In the genomic region with DNA sequence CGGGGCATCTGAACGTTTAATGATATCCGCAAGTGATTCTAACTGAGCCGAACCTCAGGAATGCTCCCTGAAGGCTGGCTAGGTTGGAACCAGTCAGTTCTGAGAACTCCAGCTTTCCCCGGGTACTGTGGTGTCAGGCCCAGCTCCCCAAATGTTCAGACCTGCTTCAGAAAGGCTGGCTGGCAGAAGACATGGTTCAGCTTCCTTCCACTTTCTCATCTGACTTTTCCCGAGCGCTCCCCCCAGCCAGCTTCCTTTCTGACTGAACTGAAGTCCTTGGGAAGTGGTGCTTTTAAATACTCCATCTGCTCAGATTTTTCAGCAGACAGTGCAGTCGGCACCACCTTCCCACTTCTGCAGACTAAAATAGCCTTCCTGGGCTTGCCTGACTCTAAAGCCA, we compare ENCODE assay signal across 14 mouse cellular contexts. TPM values are rescaled to one million over a fixed set of nuclear protein-coding genes. Genes with fewer than 3 reads are reported as not detected.
DNase-seq lines count a peak whose midpoint lies in the region; TF ChIP-seq lines count a peak whose summit lies in the region.
"Had no signal": no experiment of that assay in that cellular context is flagged by ENCODE, and none has a peak within 500 bp of the region (broad histone marks: within the 10 kb centered on the region; RNA-seq: fewer than 3 reads in every experiment).

No protein-coding gene starts in this region.

- DNase-seq in kidney, postnatal 10 days: peak; percentile 38
- DNase-seq in kidney, adult 8-10 months: no peak
- peak; percentile 81 to 82 for DNase-seq in frontal cortex, adult 2 months (ENCODE audit: extremely low spot score in 1 of 2, low spot score in 1 of 2)
- peak; percentile 54 to 59 for DNase-seq in left cerebral cortex, adult 2 months (ENCODE audit: extremely low spot score in 1 of 2, low spot score in 2 of 2)
- peak; percentile 62 for DNase-seq in lung, postnatal 36 days
- no peak for DNase-seq in urinary bladder, postnatal 4 days (ENCODE audit: low spot score in 2 of 2)
- no peak for DNase-seq in thymus, postnatal 14 days
- no peak for DNase-seq in cerebellum, postnatal 10 days
- DNase-seq: adrenal gland, adult 8-10 months; cerebellum, adult 11 months; embryo, embryonic 11 days; liver; thymus, postnatal 36 days had no signal

- no peak overlapping the region for H3K4me3 ChIP-seq in left cerebral cortex, adult 2 months
- H3K4me3 ChIP-seq: forebrain, embryonic 13.5 days had no signal

- H3K27ac ChIP-seq in left cerebral cortex, adult 2 months: peak overlapping the region; percentile 76
- H3K27ac ChIP-seq: forebrain, embryonic 13.5 days had no signal

- intact Hi-C loops in left cerebral cortex, adult 2 months (cut with DNase I): no loop called here

- no peak for TF ChIP-seq CTCF in left cerebral cortex, adult 2 months (IDR thresholded peaks at IDR 0.05)

RNA-seq across cellular contexts. Expression of gene Sh3rf1, which starts 6.2 kb away (rescaled TPM):
- 15.8 and 19.4 TPM in 2 replicates for polyA plus RNA-seq in frontal cortex, adult 2 months (2012; rRNA removed)
- 10 to 100 TPM; 37.5 to 40.7 TPM for total RNA-seq in left cerebral cortex, adult 2 months (2021)

Comparison
In these comparisons a context has a peak if more than half of its experiments do, and no peak if none do; other contexts are left out.
1. DNase-seq: peak in kidney, postnatal 10 days (single experiment), frontal cortex, adult 2 months (2 of 2), left cerebral cortex, adult 2 months (2 of 2) and lung, postnatal 36 days (single experiment); none in kidney, adult 8-10 months (0 of 2), urinary bladder, postnatal 4 days (0 of 2), thymus, postnatal 14 days (single experiment) and cerebellum, postnatal 10 days (0 of 2).